Mouse (Mus musculus) limb, embryonic 15.5 days (tissue): ENCODE results near the gene Thsd1. TPM values are rescaled to one million over a fixed set of nuclear protein-coding genes. Genes with fewer than 3 reads are reported as not detected.
"Not testable (repeated sequence)": the region's sequence is repeated elsewhere in the genome, so short reads cannot be mapped to it uniquely, and the experiment has no call there.

Experiments used
- ATAC-seq: fragments of 200-750 bp; cut with Nextera tagmentation; 2 replicates; pipeline ENCODE4 v1.8.0; 2017; ENCODE audit warnings: low read depth, moderate TSS enrichment; ENCODE audit not compliant: insufficient number of reproducible peaks, low FRiP score, low TSS enrichment
- H3K27ac ChIP-seq: fragments of 300-500 bp; sonication (generic); 2 replicates; pipeline ENCODE4 v1.5.1; 2015; ENCODE audit warnings: moderate library complexity, mild to moderate bottlenecking, inconsistent platforms
- H3K27me3 ChIP-seq: fragments of 300-500 bp; sonication (generic); 2 replicates; pipeline ENCODE4 v1.6.1; 2015; ENCODE audit warnings: inconsistent platforms
- H3K36me3 ChIP-seq: fragments of 300-500 bp; sonication (generic); 2 replicates; pipeline ENCODE4 v1.6.1; 2015; ENCODE audit warnings: inconsistent platforms
- H3K4me1 ChIP-seq: fragments of 300-500 bp; sonication (generic); 2 replicates; pipeline ENCODE4 v1.6.1; 2015; ENCODE audit warnings: inconsistent platforms
- H3K4me2 ChIP-seq: fragments of 300-500 bp; sonication (generic); 2 replicates; pipeline ENCODE4 v1.6.1; 2015; ENCODE audit warnings: mild to moderate bottlenecking, inconsistent platforms
- H3K4me3 ChIP-seq: fragments of 300-500 bp; sonication (generic); 2 replicates; pipeline ENCODE4 v1.5.1; 2015; ENCODE audit warnings: mild to moderate bottlenecking, inconsistent platforms
- H3K9ac ChIP-seq: fragments of 300-500 bp; sonication (generic); 2 replicates; pipeline ENCODE4 v1.6.1; 2015; ENCODE audit warnings: inconsistent platforms
- H3K9me3 ChIP-seq: fragments of 300-500 bp; sonication (generic); 2 replicates; pipeline ENCODE4 v1.6.1; 2016; ENCODE audit warnings: inconsistent platforms
- WGBS: fragments of 180-500 bp; shearing (Covaris S2); methylation state at CpG from one replicate; pipeline ENCODE4 v1.1.7; 2015; 5-methylcytosine and 5-hydroxymethylcytosine counted together
- polyA plus RNA-seq: library from polyadenylated mRNA; unstranded; fragments of >200 nt; fragmentation: Nextera tagmentation; extraction: Ambion mirVana; gene quantifications from 2 replicates; pipeline ENCODE4 v1.2.1, GENCODE M21; 2015

Gene Thsd1
- polyA plus RNA-seq, 1 experiment from 2014 or later: 16.1 TPM

DNA sequence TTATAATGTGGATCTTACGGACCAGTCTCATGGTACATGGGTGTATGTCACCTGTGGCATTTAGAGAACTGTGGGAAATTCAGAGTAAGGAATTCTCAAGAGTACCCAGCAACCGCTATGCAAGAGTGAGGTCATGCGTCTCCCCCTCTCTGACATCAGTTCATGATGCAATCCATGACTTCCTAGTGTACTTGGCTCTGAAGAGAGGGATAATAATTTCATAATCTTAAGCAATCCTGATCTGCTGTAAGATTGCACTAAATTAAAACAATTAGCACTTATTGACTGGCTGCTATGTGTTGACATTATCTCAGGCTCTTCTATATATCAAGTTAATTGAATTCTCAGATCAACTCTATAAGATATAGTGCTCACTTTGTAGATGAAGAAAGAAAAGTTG lies 39.7 kb downstream of the Thsd1 start:
- H3K4me1 ChIP-seq: peaks cover 6% of the 10 kb centered on the region; the same call in 1 of the 2 replicates
- no peak for ATAC-seq
- H3K9ac ChIP-seq: no peak overlapping the region
- H3K36me3 ChIP-seq: no peaks in the 10 kb centered on the region
- H3K27me3 ChIP-seq: no peaks in the 10 kb centered on the region
- H3K27ac ChIP-seq: no peak overlapping the region
- H3K9me3 ChIP-seq: no peaks in the 10 kb centered on the region
- 88% methylated on average over 3 of the region's 3 CpGs for WGBS
- no peak overlapping the region for H3K4me2 ChIP-seq
- H3K4me3 ChIP-seq: no peak overlapping the region

DNA sequence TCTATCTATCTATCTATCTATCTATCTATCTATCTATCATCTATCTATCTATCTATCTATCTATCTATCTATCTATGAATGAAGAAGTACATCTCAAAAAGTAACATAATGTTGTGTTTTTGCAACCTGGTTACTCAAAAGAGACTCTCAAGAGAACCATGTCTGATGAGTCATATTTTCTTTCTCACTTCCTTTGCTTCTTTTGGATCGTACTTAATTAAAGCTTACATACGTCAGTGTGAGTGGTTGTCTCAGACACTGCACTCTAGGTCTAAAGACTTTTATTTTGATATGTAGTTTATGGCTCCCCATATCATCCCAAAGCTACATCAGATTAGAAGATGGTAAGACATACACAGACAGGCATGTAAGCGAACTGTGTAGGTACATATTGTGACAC lies 46.0 kb downstream of the Thsd1 start:
- Histone ChIP-seq H3K9me3 (no peaks in the 10 kb centered on the region), H3K4me1 (no peaks in the 10 kb centered on the region), H3K36me3 (no peaks in the 10 kb centered on the region), H3K9ac (no peak overlapping the region), H3K27ac (no peak overlapping the region), H3K27me3 (no peaks in the 10 kb centered on the region), H3K4me2 (no peak overlapping the region), H3K4me3 (no peak overlapping the region)
- 73% methylated on average over 3 of the region's 3 CpGs for WGBS
- ATAC-seq: no peak

- Histone ChIP-seq H3K36me3 (no peaks in the 10 kb centered on the region), H3K9ac (no peak overlapping the region), H3K4me3 (no peak overlapping the region), H3K27ac (no peak overlapping the region), H3K9me3 (no peaks in the 10 kb centered on the region), H3K27me3 (no peaks in the 10 kb centered on the region), H3K4me1 (no peaks in the 10 kb centered on the region), H3K4me2 (no peak overlapping the region)
- no peak for ATAC-seq
- 60% methylated on average over 10 of the region's 10 CpGs for WGBS
Observed at GRCm38 (mm10) chr8:22274641-22275040, 47.5 kb downstream of the Thsd1 start.

DNA sequence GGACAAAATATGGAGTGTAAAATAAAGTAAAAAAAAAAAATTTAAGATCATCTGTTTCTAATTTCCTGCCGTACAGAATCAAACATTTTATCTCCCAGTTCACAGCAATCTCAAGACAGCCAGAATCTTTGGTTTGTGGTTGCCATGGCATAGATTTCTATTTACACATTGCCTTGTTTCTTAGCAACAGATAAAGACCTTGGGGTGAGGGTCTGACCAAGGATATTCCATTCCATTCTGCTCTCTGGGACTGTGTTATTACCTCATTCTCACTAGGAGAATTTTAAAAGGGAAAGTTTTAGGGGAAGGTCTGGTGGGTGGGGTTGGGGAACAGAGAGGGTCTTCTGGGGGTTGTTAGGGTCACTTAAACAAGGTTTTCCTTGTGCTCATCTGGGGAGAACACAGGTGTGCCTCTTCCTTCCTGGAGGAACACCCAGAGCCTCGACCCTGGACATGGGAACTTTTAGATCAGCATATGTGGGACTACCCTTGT lies 55.9 kb downstream of the Thsd1 start, which contains the start of gene Tpte:
Tpte (plus strand) TSS at position 443 of the 493 bp plus-strand sequence.
- Histone ChIP-seq H3K4me1 (peaks cover 4% of the 10 kb centered on the region; the same call in 1 of the 2 replicates), H3K27ac (0 out of 2 replicates have a peak within 1 kb of the TSS, but pooled peaks have one; percentile 22), H3K9ac (no peak within 1 kb of the TSS), H3K27me3 (no peaks in the 10 kb centered on the region), H3K36me3 (no peaks in the 10 kb centered on the region), H3K4me2 (no peak within 1 kb of the TSS), H3K9me3 (0 out of 2 replicates have a peak, but pooled peaks cover 5% of the 10 kb centered on the region), H3K4me3 (no peak within 1 kb of the TSS)
- WGBS: 46% methylated on average over 2 of the region's 2 CpGs
- peak; percentile 35; the same call in 1 of the 2 replicates for ATAC-seq

DNA sequence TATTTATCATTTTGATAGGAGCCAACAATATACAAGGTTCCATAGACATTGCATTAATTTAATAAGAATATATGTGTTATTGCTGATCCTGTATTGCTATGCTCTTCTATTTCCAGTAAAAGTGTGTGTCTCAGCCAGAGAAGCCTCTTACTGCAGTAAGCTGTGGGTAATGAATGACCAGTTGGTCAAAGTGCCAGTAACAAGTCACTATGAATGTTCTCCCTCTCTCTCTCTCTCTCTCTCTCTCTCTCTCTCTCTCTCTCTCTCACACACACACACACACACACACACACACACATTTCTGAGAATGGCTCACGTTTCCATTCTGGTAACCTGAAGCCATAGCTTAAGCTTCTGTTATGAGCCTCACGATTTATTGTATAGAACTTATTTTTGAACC lies 75.2 kb downstream of the Thsd1 start:
- no peaks in the 10 kb centered on the region for H3K27me3 ChIP-seq
- WGBS: 31% methylated on average over 2 of the region's 2 CpGs

DNA sequence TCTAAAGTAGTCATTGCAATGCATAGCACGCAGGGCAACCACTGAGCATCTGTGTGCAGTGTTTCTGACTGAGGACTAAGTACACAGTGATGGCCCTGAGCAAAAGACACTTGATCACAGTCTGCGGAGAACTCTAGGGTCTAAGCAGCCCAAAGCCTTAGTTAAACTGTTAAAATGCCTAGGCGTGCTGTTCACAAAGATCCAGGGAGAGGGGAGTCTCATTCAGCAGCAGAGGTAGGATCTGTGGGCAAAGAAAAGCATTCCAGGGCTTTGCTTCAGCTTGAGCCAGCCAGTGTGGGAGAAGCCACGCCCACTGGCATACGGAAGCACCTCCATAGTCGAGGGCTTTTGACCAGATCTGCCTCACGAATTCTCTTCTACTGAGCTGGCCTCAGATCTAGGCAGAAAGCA lies 75.8 kb downstream of the Thsd1 start:
- Histone ChIP-seq H3K36me3 (no peaks in the 10 kb centered on the region), H3K27me3 (no peaks in the 10 kb centered on the region), H3K27ac (no peak overlapping the region), H3K4me3 (no peak overlapping the region), H3K9ac (no peak overlapping the region), H3K4me1 (peaks cover 5% of the 10 kb centered on the region; the same call in 1 of the 2 replicates), H3K9me3 (no peaks in the 10 kb centered on the region), H3K4me2 (peak overlapping the region; percentile 31)
- ATAC-seq: no peak
- WGBS: 18% methylated on average over 7 of the region's 7 CpGs

More for the DNA sequence above, 75.2 kb downstream of the Thsd1 start:
- H3K27ac ChIP-seq: no peak overlapping the region
- H3K9ac ChIP-seq: no peak overlapping the region
- ATAC-seq: no peak
- H3K4me2 ChIP-seq: no peak overlapping the region
- no peaks in the 10 kb centered on the region for H3K36me3 ChIP-seq
- H3K9me3 ChIP-seq: no peaks in the 10 kb centered on the region
- H3K4me3 ChIP-seq: no peak overlapping the region
- peaks cover 5% of the 10 kb centered on the region; the same call in 1 of the 2 replicates for H3K4me1 ChIP-seq

DNA sequence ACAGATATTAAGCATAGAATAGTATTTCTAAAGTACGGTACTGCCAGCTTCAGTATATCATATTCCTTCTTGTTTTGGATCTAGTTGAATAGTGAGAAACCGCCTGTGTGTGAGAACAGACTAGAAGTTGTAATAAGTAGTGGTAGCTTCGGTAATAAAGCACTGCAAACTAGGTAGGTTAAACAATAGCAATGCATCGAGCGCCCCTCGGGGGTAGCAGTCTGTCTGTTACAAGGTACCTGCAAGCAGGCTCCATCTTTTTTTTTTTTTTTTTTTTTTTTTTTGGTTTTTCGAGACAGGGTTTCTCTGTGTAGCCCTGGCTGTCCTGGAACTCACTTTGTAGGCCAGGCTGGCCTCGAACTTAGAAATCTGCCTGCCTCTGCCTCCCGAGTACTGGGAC lies 76.9 kb downstream of the Thsd1 start:
- H3K4me2 ChIP-seq, H3K27ac ChIP-seq, H3K9ac ChIP-seq, H3K27me3 ChIP-seq, H3K4me1 ChIP-seq, H3K36me3 ChIP-seq, H3K4me3 ChIP-seq, H3K9me3 ChIP-seq, ATAC-seq: not testable (repeated sequence)
- WGBS: 82% methylated on average over 9 of the region's 9 CpGs

- Histone ChIP-seq H3K4me3 (no peak overlapping the region), H3K9ac (no peak overlapping the region), H3K9me3 (no peaks in the 10 kb centered on the region), H3K4me2 (no peak overlapping the region), H3K4me1 (peaks cover 5% of the 10 kb centered on the region; the same call in 1 of the 2 replicates), H3K27ac (no peak overlapping the region), H3K36me3 (no peaks in the 10 kb centered on the region), H3K27me3 (no peaks in the 10 kb centered on the region)
- ATAC-seq: no peak
- 75% methylated on average over 10 of the region's 10 CpGs for WGBS
Observed at GRCm38 (mm10) chr8:22306999-22307398, 79.9 kb downstream of the Thsd1 start.

Other genes with a start within 250 kb of the Thsd1 start
- 0.27 and 0.29 TPM in 2 replicates for gene Atp7b, start 167.0 kb upstream of the Thsd1 start, polyA plus RNA-seq
- gene Alg11, start 166.6 kb upstream of the Thsd1 start, polyA plus RNA-seq: 32.6 and 35.6 TPM in 2 replicates
- 0.07 and 0.19 TPM in 2 replicates for gene Nek5, start 102.3 kb upstream of the Thsd1 start, polyA plus RNA-seq
- 3.3 and 4.1 TPM in 2 replicates for gene Nek3, start 60.9 kb upstream of the Thsd1 start, polyA plus RNA-seq
- gene Ckap2, start 41.5 kb upstream of the Thsd1 start, polyA plus RNA-seq: 36.5 and 37.1 TPM in 2 replicates
- gene Vps36, start 34.5 kb upstream of the Thsd1 start, polyA plus RNA-seq: 35.3 and 39.3 TPM in 2 replicates
- not detected in 2 replicates for gene Tpte, start 56.1 kb downstream of the Thsd1 start, polyA plus RNA-seq
- 18.3 and 19.4 TPM in 2 replicates for gene Slc25a15, start 171.3 kb downstream of the Thsd1 start, polyA plus RNA-seq
- 35.4 and 35.8 TPM in 2 replicates for gene Mrps31, start 184.0 kb downstream of the Thsd1 start, polyA plus RNA-seq